Mouse (Mus musculus): Measurements from ENCODE around the gene Smyd3. TPM values are rescaled to one million over a fixed set of nuclear protein-coding genes. Genes with fewer than 3 reads are reported as not detected.

Gene Smyd3
- polyA plus RNA-seq, 1 experiment from 2014 or later = 12.6 TPM

GRCm38 (mm10) chr1:179217036-179217435 lies 300.8 kb downstream of the Smyd3 start:
- H3K9me3 ChIP-seq (replicated peaks; ENCODE audit: control insufficient read depth, low read length) = no peaks in the 10 kb centered on the region
- no peak overlapping the region for H3K9ac ChIP-seq (ENCODE audit: low read depth, low read length)
- no peak overlapping the region for H3K27ac ChIP-seq (ENCODE audit: low read depth, low read length)
- no peak overlapping the region for H3K4me3 ChIP-seq (ENCODE audit: low read depth, low read length)
- no peak overlapping the region for H3K4me2 ChIP-seq
- no peaks in the 10 kb centered on the region for H3K4me1 ChIP-seq (ENCODE audit: control insufficient read depth, insufficient read depth, low read length)
- no peaks in the 10 kb centered on the region for H3K36me3 ChIP-seq (ENCODE audit: control insufficient read depth, insufficient read depth, low read length)
- no peaks in the 10 kb centered on the region for H3K27me3 ChIP-seq (ENCODE audit: control insufficient read depth, insufficient read depth, low read length)
- no peak for ATAC-seq (replicated peaks; ENCODE audit: insufficient number of reproducible peaks, low FRiP score, low TSS enrichment)
- WGBS (ENCODE audit: insufficient replicate concordance) = 52% methylated on average over 4 of the region's 4 CpGs

DNA sequence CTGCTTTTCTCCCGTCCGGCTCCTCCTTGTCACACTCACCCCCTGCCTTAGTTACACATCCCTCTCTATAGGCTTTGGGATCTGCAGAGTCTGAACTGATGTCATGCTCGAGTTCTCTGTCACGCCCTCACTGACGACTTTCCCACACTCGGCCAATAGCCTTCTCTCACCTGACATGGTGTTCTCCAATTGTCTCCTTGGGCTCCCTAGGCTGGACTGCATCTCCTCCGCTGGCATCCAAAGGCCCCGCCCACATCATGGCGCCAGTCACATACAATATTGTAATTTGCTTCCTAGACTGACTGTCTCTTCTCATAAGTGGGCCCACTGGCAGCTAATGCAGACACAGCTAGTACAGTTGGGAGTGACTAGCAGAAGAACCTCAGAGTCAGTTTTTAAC lies 304.5 kb downstream of the Smyd3 start:
- Histone ChIP-seq H3K9ac (ENCODE audit: low read depth, low read length) (no peak overlapping the region), H3K9me3 (replicated peaks; ENCODE audit: control insufficient read depth, low read length) (no peaks in the 10 kb centered on the region), H3K36me3 (ENCODE audit: control insufficient read depth, insufficient read depth, low read length) (no peaks in the 10 kb centered on the region), H3K27ac (ENCODE audit: low read depth, low read length) (no peak overlapping the region), H3K4me2 (no peak overlapping the region), H3K4me1 (ENCODE audit: control insufficient read depth, insufficient read depth, low read length) (no peaks in the 10 kb centered on the region), H3K27me3 (ENCODE audit: control insufficient read depth, insufficient read depth, low read length) (no peaks in the 10 kb centered on the region), H3K4me3 (ENCODE audit: low read depth, low read length) (no peak overlapping the region)
- WGBS (ENCODE audit: insufficient replicate concordance) = 90% methylated on average over 9 of the region's 9 CpGs
- no peak for ATAC-seq (replicated peaks; ENCODE audit: insufficient number of reproducible peaks, low FRiP score, low TSS enrichment)

GRCm38 (mm10) chr1:179212295-179212694 lies 305.5 kb downstream of the Smyd3 start:
- H3K4me1 ChIP-seq (ENCODE audit: control insufficient read depth, insufficient read depth, low read length) = no peaks in the 10 kb centered on the region
- H3K4me2 ChIP-seq = no peak overlapping the region
- WGBS (ENCODE audit: insufficient replicate concordance) = 47% methylated on average over 7 of the region's 7 CpGs
- no peaks in the 10 kb centered on the region for H3K9me3 ChIP-seq (replicated peaks; ENCODE audit: control insufficient read depth, low read length)
- H3K36me3 ChIP-seq (ENCODE audit: control insufficient read depth, insufficient read depth, low read length) = no peaks in the 10 kb centered on the region
- no peak overlapping the region for H3K9ac ChIP-seq (ENCODE audit: low read depth, low read length)
- no peak overlapping the region for H3K4me3 ChIP-seq (ENCODE audit: low read depth, low read length)
- no peak overlapping the region for H3K27ac ChIP-seq (ENCODE audit: low read depth, low read length)
- no peaks in the 10 kb centered on the region for H3K27me3 ChIP-seq (ENCODE audit: control insufficient read depth, insufficient read depth, low read length)
- ATAC-seq (replicated peaks; ENCODE audit: insufficient number of reproducible peaks, low FRiP score, low TSS enrichment) = no peak

GRCm38 (mm10) chr1:179211313-179211712 lies 306.5 kb downstream of the Smyd3 start:
- H3K4me3 ChIP-seq (ENCODE audit: low read depth, low read length) = no peak overlapping the region
- ATAC-seq (replicated peaks; ENCODE audit: insufficient number of reproducible peaks, low FRiP score, low TSS enrichment) = no peak
- no peaks in the 10 kb centered on the region for H3K9me3 ChIP-seq (replicated peaks; ENCODE audit: control insufficient read depth, low read length)
- no peaks in the 10 kb centered on the region for H3K36me3 ChIP-seq (ENCODE audit: control insufficient read depth, insufficient read depth, low read length)
- no peaks in the 10 kb centered on the region for H3K4me1 ChIP-seq (ENCODE audit: control insufficient read depth, insufficient read depth, low read length)
- H3K9ac ChIP-seq (ENCODE audit: low read depth, low read length) = no peak overlapping the region
- 81% methylated on average over 4 of the region's 4 CpGs for WGBS (ENCODE audit: insufficient replicate concordance)
- H3K4me2 ChIP-seq = no peak overlapping the region
- no peaks in the 10 kb centered on the region for H3K27me3 ChIP-seq (ENCODE audit: control insufficient read depth, insufficient read depth, low read length)
- H3K27ac ChIP-seq (ENCODE audit: low read depth, low read length) = no peak overlapping the region

DNA sequence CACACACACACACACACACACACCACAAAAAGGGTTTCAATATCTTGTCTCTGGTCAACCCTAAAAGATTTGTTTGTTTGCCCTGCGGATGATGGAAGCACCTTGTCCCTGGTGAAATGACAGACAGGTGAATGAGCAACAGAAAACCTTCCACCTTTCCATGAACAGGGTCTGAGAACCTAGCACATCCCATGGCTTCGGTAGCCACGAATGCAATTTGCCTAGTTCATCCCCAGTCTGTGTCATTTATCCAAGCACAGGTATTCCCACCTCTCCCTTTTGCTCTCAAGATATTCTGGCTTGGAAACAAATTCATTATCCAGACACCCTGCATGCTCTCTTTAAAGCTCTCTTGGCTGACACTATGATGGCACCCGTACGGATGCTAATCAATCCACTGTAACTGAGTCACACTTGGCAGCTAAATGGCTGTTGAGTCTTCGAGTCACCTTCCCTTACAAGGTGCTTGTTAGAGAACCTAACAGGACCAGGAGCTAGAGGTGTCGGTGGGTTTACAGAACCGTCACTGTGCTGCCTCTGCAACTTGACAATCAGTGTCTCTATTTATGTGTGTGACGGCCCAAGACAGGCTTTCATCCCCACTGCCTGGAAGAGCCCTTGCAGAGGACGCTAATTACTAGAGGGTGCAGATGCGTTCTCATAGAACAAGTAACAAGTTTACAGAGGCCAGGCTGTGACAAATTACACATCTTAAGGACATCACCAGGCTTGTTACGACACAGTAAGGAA lies 309.8 kb downstream of the Smyd3 start:
- Histone ChIP-seq H3K4me3 (ENCODE audit: low read depth, low read length) (no peak overlapping the region), H3K36me3 (ENCODE audit: control insufficient read depth, insufficient read depth, low read length) (no peaks in the 10 kb centered on the region), H3K4me1 (ENCODE audit: control insufficient read depth, insufficient read depth, low read length) (peaks cover 3% of the 10 kb centered on the region; the same call in 1 of the 2 replicates), H3K27ac (ENCODE audit: low read depth, low read length) (no peak overlapping the region), H3K4me2 (no peak overlapping the region), H3K27me3 (ENCODE audit: control insufficient read depth, insufficient read depth, low read length) (no peaks in the 10 kb centered on the region), H3K9ac (ENCODE audit: low read depth, low read length) (no peak overlapping the region), H3K9me3 (replicated peaks; ENCODE audit: control insufficient read depth, low read length) (no peaks in the 10 kb centered on the region)
- no peak for ATAC-seq (replicated peaks; ENCODE audit: insufficient number of reproducible peaks, low FRiP score, low TSS enrichment)
- 74% methylated on average over 12 of the region's 12 CpGs for WGBS (ENCODE audit: insufficient replicate concordance)

DNA sequence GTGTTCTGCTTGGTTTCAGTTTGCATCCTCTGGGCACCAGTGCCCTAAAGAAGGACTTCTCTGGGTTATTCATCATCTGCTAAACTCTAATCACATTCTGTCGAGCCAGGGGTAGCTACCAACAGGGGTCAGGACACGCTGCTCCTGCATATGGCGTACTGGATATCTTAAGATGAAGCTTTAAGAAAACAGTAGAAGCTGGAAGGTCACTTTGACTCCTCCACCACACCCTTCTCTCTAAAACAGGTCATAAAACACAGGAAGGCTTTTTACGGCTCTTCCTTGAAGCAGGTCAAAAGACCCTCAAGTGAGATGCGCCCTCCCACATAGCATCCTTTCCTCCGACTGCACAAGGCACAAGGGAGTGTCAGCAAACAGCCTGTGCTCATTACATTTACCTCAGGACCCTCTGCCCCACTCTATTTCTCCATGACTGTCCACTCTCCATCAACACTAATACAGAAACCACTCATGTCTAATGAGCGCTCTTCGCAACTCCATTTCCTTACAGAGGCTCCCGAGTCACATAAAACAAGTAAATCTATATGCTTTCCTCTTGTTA lies 310.6 kb downstream of the Smyd3 start:
- no peaks in the 10 kb centered on the region for H3K36me3 ChIP-seq (ENCODE audit: control insufficient read depth, insufficient read depth, low read length)
- H3K27ac ChIP-seq (ENCODE audit: low read depth, low read length) = no peak overlapping the region
- H3K4me3 ChIP-seq (ENCODE audit: low read depth, low read length) = no peak overlapping the region
- peaks cover 3% of the 10 kb centered on the region; the same call in 1 of the 2 replicates for H3K4me1 ChIP-seq (ENCODE audit: control insufficient read depth, insufficient read depth, low read length)
- 63% methylated on average over 9 of the region's 9 CpGs for WGBS (ENCODE audit: insufficient replicate concordance)
- no peak overlapping the region for H3K4me2 ChIP-seq
- no peak for ATAC-seq (replicated peaks; ENCODE audit: insufficient number of reproducible peaks, low FRiP score, low TSS enrichment)
- no peaks in the 10 kb centered on the region for H3K9me3 ChIP-seq (replicated peaks; ENCODE audit: control insufficient read depth, low read length)
- no peaks in the 10 kb centered on the region for H3K27me3 ChIP-seq (ENCODE audit: control insufficient read depth, insufficient read depth, low read length)
- H3K9ac ChIP-seq (ENCODE audit: low read depth, low read length) = no peak overlapping the region

- ATAC-seq (replicated peaks; ENCODE audit: insufficient number of reproducible peaks, low FRiP score, low TSS enrichment) = no peak
Measured at GRCm38 (mm10) chr1:179198517-179199200, 319.2 kb downstream of the Smyd3 start.

GRCm38 (mm10) chr1:179197821-179198516 lies 319.9 kb downstream of the Smyd3 start:
- WGBS (ENCODE audit: insufficient replicate concordance) = 64% methylated on average over 11 of the region's 11 CpGs
- no peaks in the 10 kb centered on the region for H3K9me3 ChIP-seq (replicated peaks; ENCODE audit: control insufficient read depth, low read length)
- no peak overlapping the region for H3K9ac ChIP-seq (ENCODE audit: low read depth, low read length)
- H3K36me3 ChIP-seq (ENCODE audit: control insufficient read depth, insufficient read depth, low read length) = no peaks in the 10 kb centered on the region
- no peaks in the 10 kb centered on the region for H3K27me3 ChIP-seq (ENCODE audit: control insufficient read depth, insufficient read depth, low read length)
- H3K4me2 ChIP-seq = no peak overlapping the region
- H3K4me3 ChIP-seq (ENCODE audit: low read depth, low read length) = no peak overlapping the region
- peaks cover 2% of the 10 kb centered on the region; the same call in 1 of the 2 replicates for H3K4me1 ChIP-seq (ENCODE audit: control insufficient read depth, insufficient read depth, low read length)
- H3K27ac ChIP-seq (ENCODE audit: low read depth, low read length) = peak overlapping the region; percentile 51
- peak; percentile 42; the same call in 1 of the 2 replicates for ATAC-seq (replicated peaks; ENCODE audit: insufficient number of reproducible peaks, low FRiP score, low TSS enrichment)

More at GRCm38 (mm10) chr1:179198517-179199200, 319.2 kb downstream of the Smyd3 start:
- 83% methylated on average over 9 of the region's 9 CpGs for WGBS (ENCODE audit: insufficient replicate concordance)
- Histone ChIP-seq H3K9me3 (replicated peaks; ENCODE audit: control insufficient read depth, low read length) (no peaks in the 10 kb centered on the region), H3K36me3 (ENCODE audit: control insufficient read depth, insufficient read depth, low read length) (no peaks in the 10 kb centered on the region), H3K4me3 (ENCODE audit: low read depth, low read length) (no peak overlapping the region), H3K27ac (ENCODE audit: low read depth, low read length) (peak overlapping the region; percentile 51), H3K9ac (ENCODE audit: low read depth, low read length) (no peak overlapping the region), H3K4me1 (ENCODE audit: control insufficient read depth, insufficient read depth, low read length) (peaks cover 2% of the 10 kb centered on the region; the same call in 1 of the 2 replicates), H3K4me2 (no peak overlapping the region), H3K27me3 (ENCODE audit: control insufficient read depth, insufficient read depth, low read length) (no peaks in the 10 kb centered on the region)

Measured in heart, embryonic 11.5 days (tissue).